Mouse (Mus musculus): ENCODE data around the gene Ccdc148.

DNA sequence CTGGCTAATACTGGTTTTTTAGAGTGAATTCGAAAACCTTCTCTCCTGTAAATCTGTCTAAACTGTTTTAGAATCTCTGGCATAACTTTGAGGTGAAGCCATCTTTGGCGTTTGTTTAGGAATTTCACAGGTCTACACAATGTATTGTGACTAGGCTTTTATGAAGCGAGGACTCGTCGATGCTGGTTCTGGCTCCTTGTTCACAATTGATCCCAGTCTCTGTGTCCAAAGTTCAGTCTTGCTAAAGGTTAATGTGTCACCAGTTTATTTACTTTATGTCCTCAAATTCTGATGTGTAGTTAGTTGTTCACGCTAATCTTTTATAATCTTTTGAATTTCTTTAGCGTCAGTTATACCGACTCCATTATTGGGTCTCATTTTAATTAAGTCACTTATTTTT lies 29.4 kb downstream of the Ccdc148 start:
- no peak for TF ChIP-seq USF1 (IDR thresholded peaks at IDR 0.05; ENCODE audit: low read depth)
- TF ChIP-seq MAX (IDR thresholded peaks at IDR 0.05), result no peak
- no peak for TF ChIP-seq CTCF (IDR thresholded peaks at IDR 0.05; ENCODE audit: control insufficient read depth, insufficient read depth, insufficient read length)
- TF ChIP-seq CEBPB (IDR thresholded peaks at IDR 0.05; ENCODE audit: low read depth), result no peak
- no peak for TF ChIP-seq MYOD1 (IDR thresholded peaks at IDR 0.05; ENCODE audit: control insufficient read depth, insufficient read length, low read depth)
